Mouse (Mus musculus) thymus, postnatal 0 days (tissue): Measurements from ENCODE around the gene Pogk. TPM values are rescaled to one million over a fixed set of nuclear protein-coding genes. Genes with fewer than 3 reads are reported as not detected.

ENCODE experiments used
- DNase-seq: peaks from one replicate; pipeline ENCODE4 v3.0.0-alpha.2; 2015; ENCODE audit warnings: low spot score
- polyA plus RNA-seq: library from polyadenylated mRNA; unstranded; fragments of >200 nt; fragmentation: Nextera tagmentation; extraction: Ambion mirVana; gene quantifications from 2 replicates; pipeline ENCODE4 v1.2.1, GENCODE M21; 2015

Gene Pogk
- polyA plus RNA-seq, result 3.1 and 3.4 TPM in 2 replicates

DNA sequence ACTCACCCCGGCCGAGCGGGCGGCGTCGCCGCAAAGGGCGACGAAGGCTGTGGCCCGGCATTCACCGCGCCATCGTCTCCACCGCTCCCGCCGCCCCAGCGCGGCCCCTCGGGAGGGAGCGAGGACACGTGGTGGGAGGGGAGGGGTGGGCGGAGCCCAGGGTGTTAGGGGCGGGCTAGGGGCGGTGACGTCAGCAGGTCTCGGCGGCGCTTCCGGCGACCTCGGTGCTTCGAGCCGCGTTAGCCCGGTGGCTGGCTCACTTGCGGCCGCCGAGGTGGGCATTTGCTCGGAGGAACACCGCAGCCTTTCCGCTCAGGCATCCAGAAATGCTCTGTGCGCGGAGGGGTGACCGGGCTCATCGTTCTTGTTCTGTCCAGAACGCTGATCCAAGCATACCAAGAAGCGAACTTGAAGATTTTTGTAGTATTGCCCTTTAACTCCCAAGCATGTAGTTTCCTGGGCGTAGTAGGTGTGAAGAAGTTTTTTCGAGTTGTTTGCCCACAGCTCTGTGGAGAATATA is at the start of gene Pogk:
Gene Pogk, minus strand, starts transcription at position 163 of the 520 bp plus-strand sequence.
- DNase-seq, result peak; percentile 91

DNA sequence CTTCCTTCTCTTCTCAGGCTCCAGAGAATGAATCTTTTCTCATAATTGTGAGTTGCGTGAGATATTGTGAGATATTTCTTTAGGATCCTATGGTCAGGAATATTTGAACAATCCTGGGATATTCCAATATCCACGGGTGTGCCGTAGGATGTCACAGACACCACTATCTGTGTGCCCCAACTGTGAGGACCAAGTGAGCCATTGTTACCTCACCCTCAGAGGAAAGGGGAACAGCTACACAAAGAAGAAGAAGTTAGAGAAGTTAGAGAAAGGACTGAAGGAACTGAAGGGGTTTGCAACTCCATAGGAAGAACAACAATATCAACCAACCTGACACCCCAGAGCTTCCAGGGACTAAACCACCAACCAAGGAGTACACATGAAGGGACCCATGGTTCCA is 32.3 kb upstream of the Pogk start:
- DNase-seq, result no peak

DNA sequence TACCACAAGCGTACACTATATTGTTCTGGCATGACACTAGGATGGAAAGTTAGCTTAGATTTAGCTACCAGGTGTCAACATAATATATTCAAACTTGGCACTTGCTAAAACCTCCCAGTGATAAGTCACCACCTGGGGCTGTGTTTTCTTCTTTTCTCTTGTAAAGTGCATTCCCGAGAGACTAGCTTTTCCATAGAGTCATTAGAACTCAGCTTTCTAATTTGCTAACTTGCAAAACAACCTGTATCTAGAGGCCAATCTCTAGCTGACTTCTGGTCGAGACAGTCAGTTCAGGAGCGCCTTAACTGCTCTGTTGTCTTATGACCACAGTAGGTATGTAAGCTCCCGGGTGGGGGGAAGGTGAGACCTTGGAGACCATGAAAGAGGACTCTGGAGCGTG is 29.8 kb upstream of the Pogk start:
- no peak for DNase-seq

DNA sequence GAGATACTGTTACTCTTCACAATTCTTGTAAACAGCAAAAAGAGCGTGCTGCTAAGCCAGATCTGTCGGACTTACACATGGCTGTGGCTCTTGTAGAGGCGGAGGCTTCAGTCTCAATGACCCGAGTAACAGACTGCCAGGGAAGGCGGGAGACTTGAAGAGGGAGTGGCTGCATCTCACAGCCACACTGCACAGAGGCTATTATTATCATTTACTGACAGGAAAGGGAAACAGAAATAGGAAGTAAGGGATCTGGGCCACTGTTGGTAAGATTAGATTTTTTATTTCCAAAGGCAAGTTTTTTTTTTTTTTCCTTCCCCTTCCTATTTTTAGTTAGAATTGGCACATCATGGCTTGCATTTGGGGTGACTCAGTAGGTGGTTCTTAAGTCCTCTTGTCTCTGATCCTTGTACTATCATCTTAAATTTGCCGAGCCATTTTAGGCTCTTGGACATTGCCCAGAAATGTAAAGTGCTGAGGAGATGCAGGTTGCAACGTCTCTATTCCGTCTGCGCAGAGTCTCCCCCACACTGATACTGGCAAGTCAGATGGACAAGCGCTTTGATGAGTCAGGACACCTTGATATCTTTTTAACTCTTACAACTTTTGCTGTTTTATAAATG is 20.3 kb upstream of the Pogk start:
- DNase-seq, result no peak

DNA sequence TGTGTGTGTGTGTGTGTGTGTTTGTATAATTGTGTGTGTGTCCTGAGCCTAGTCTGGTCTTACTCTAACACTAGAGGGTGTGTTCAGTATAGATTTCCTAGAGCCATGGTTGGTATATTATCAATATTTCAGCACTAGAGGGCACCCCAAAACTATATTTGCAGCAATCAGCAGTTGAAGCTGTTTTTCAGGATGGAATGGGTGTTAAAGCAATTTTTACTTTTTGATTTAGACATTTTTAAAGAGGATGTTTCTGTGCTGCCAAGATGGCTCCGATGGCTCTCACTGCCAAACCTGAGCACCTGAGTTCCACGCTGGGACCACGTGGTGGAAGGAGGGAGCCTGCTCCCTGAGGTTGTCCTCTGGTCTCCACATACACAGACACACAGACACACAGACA is 19.4 kb upstream of the Pogk start:
- DNase-seq, result no peak

DNA sequence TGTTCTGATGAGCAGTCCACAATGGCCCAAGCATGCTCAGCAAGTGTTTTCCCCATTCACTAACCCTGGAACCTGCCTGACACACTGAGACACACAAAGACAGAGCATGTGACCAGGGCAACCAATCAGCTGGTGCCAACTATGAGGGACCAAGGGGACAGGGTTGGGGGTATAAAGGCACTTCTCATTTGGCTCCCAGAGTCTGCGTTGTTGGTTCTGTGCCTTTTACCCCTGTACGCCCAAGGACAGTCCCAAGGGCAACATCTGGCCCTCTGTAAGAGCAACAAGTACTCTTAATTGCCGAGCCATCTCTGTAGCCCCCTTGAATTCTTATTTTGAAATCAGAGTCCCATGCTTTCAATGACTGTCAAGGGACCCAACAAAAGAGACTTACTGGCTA is 2.6 kb upstream of the Pogk start:
- no peak for DNase-seq

DNA sequence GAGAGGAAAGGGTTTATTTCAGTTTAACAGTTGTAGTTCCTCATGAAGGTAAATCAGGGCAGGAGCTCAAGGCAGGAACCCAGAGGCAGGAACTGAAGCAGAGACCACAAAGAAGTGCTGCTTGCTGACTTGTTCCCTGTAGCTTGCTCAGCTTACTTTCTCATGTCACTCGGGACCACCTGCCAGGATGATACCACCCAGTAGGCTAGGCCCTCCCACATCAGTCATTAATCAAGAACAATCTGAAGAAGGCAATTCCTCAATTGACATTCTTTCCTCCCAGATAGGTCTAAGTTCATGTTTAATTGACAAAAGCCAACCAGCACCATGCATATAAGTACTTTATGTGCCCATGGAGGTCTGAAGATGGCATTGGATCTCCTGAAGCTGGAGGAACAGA is 1.9 kb upstream of the Pogk start:
- DNase-seq, result no peak

DNA sequence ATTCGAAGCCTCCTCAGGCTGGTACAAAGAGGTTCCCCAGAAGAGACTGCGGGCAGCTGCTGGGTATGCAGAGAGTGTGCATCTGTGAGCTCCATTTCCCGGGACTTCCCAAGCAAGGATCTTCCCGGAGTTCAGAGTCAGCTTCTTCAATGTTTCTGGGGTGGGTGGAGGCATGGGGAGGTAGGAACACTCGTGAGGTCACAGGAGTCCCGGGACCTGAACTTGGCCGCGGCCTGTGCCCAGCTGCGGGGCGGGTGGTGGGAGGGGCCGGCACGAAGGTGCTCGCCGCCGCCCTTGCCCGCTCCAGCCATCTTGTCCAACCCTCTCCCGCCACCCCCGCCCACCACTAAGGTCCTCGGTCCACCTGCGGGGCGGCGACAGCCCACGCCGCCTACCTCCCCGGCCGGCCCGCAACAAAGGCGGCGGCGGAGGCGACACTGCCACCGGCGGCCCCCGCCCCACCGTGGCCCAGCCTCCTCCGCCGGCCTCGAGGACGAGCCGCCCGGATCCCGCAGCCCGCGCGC is 424 bp downstream of the Pogk start:
- no peak for DNase-seq

DNA sequence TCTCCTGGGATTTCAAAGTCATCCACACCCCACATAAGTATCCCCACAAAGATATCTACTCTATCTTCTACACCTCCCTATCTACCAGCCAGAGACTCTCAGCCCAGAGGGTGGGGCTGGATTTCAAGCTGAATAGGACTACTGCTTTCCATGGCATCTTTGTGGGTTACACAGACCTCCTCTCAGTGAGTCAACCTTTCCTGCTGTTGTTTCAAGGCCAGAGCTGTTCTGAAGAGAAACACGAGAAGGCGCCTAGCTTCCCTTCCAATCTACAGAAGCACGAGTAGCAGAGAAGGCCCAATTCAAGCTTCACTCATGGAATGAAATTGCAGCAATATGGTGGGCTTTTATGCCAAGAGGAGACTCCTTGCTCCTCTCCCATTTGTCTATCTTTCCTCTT is 5.8 kb downstream of the Pogk start:
- DNase-seq, result no peak

DNA sequence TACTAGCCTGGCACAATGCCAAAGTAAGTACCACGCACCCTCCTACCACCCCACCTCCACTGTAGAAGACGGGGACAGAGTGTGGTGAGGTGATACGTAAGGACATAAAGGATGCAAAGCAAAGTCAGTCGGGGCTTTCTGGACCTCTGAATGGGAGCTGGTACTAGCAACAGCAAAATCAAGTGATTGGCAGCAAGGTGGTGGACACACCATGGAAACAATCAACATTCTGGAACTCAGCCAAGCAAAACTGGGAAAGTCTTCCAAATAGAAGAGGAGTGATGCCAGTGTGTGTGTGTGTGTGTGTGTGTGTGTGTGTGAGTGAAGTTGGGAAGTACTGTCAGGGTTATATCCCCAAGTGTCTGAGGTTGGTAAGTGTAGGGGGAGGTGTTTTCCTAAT is 7.7 kb downstream of the Pogk start:
- DNase-seq, result no peak

DNA sequence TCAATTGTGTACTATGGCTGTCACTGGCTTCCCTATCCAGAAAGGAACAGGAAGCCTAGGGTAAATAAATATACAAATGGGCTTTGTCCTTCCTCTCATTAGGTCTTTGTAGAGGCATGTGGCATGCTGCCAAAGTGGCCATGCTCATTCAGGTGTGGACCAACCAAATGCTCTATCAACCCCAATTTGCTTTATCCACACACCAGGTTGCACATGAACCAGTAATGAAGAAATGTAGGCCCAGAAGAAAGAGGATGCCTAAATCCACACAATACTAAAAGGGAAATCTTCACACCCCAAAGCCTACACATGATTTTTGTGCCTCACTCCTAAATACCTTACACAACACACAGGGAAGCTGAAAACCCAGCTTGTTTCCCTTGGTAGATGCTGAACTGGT is 8.2 kb downstream of the Pogk start:
- no peak for DNase-seq

DNA sequence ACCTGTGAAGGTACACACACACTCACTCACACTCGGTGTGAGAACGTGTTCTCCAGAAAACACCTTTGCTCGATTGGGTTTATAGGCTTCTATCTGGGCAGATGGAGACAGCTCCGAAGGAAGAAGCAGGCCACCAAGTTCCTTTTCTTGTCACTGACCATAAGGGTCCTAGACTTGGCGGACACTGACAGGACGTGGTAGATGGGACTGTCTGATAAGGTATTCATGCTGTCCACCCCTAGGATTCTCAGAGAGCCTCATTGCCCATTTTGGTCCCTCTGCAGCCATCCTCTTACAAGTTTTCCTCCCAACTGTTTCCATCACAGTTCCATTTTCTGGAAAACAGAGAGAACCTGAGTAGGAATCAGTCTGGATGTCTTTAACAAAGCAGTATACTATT is 13.3 kb downstream of the Pogk start:
- no peak for DNase-seq

DNA sequence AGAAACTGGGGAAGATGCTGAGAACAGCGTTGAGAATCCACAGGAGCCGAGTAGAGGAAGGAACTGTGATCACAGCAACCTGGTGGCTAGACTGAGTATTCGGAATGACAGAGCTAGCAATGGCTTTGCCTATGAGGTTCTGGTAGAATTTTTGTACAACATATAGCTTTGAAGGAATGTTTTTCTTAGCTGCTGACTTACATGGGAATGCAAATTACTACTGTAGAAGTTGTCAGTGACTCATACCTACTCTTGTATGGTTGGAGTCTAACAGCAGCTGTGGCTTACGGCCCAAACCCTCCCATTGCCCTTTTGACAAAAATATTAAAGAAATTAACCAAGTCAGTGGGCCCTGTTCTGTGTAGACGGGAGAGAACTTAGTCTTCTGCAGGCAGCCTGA is 14.0 kb downstream of the Pogk start:
- DNase-seq, result no peak

DNA sequence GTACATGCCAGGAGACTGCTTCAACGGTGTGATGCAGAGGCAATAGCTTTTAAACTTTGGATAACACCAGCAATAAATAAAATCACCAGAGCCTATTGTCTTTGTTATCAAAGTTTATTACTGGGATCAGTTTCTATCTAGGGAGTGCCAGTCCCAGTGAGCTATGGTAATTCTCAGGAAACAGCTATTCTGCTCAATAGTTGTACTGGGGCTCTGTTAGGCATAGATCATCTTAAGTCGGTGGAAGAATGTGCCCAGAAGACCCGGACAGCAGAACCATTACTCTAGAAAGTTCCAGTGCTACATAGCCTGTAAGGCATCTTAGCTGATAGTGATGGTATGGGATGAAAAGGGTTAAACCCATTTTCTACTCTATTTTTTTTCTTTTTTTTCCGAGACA is 14.9 kb downstream of the Pogk start:
- DNase-seq, result no peak

DNA sequence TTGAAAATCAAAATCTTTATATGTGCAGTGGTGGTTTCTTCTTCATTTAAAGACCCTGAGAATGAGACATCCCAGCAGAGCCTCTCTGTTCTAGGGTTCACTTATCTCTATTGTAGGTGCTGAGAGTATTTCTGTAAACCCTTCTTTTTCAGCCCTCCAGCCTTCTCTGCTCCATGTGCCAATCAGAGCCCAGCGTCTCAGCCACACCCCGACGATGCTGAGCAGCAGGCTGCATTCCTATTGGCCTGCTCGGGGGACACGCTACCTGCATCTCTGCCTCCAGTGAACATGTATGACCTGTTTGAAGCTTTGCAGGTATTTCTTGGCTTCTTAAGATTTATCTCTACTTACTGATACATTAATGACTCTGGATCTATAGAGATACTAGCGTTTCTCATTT is 18.0 kb downstream of the Pogk start:
- no peak for DNase-seq

DNA sequence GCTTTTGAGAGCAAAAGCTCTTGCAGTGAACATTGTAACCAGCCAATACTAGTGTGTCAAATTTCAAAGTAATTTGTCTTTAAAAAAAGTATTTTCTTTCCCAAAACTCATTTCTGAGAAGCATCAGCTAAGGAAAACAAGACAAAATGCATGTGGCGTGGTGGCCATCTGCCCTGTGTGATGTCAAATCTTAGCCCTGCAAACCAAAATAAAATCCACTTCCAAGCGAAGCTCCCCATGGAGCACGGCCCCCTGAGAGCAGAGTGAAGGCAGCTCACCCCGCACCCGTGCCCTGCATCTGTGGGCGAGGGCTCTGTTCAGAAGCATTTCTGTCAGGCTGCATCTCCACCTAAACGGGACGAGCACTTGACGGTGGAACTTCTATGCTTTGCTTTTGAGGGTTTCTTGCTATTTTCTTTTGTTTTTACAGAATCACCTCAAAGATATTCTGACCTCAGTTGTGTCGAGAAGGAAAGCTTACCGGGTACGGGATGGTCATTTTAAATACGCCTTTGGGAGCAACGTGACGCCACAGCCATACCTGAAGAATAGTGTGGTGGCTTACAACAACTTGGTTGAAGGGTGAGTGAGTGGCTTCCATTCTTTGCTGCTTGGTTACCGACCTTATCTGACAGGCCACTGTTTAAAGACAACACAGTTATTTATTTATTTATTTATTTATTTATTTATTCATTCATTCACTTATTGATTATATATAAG is 20.1 kb downstream of the Pogk start:
- no peak for DNase-seq

DNA sequence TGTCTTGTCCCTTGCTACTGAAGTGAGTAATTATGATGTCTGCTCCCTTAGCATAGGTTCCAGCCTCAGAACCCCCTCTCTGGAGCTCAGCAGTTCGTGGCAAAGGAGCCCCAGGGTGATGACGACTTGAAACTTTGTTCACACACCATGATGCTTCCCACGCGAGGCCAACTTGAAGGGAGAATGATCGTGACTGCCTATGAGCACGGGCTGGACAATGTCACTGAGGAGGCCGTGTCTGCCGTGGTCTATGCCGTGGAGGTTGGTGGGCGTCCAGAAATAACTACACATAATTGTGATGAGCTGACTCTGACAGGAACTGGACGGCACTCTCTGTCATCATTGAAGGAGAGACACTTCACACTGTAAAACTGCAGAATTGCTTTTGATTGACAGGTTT is 21.2 kb downstream of the Pogk start:
- DNase-seq, result no peak

DNA sequence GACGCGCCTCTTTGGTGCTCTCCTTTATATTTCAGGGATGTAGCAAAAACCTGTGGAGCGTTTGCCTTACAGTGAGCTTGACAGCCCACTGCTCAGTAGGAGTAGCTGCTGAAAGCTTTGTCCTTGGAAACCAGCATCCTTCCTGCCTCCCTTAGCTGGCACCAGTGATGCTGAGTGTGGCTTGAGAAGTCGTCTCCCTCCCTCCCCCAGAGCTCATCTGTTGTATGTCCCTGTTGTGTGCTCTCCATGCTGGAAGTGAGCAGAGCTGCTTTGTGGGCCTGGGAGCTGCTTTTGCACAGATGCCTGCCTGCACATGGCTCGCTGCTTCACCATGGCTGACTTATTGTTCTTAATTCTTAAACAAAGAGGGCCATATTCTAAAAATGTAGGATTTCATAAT is 24.2 kb downstream of the Pogk start:
- DNase-seq, result no peak

DNA sequence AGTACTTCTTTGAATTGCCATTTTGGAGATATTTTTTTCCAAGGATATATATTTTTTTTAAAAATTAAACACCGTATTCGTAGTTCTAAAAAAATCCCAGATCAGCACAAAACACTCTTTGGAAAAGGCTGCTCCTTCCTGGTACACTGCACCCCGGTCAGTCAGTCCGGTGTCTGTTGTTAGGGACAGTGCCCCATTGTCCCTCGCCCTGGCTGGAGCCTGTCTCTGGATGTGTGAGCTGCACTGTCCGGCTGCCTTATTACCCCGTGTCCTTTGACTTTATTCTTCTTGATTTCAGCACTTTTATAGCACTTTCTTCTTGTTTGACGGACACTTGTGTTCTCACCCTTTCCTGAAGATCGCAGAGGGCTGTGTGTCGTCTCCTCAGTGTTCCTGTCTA is 25.0 kb downstream of the Pogk start:
- no peak for DNase-seq

DNA sequence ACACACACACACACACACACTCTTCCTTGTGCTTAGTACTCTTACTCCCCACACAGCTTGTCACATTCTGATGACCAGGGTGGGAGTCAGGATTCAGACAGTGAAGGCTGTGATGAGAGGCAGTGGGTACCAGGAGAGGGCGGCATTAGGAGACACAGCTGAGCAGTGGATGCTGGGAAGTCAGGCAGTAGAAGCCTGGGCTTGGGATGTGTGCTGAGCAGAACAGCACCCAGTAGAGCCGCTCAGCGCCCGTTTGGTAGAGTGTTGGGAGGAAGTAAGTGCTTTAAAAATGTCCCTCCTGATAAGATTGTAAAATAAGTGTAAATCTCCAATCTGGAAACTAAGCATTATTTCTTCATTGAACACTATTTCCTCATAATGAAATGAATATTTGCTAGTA is 27.0 kb downstream of the Pogk start:
- DNase-seq, result no peak

DNA sequence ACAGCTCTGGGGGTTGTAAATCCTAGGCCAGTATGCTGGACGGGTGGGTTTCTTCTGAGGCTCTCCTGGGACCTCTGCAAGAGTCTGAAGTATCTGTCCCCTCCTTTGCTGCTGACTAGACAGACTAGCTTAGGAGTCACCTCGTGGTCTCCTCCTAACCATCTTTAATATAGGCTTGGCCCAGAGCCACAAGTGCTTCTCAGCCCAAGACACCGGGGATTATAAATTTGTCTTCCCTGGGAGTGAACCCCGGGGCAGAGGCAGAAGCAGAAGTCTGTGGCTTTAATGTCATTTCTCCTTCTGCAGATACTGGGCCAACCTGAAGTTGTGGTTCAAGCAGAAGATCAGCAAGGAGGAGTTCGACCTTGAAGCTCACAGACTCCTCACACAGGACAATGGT is 27.8 kb downstream of the Pogk start:
- no peak for DNase-seq

DNA sequence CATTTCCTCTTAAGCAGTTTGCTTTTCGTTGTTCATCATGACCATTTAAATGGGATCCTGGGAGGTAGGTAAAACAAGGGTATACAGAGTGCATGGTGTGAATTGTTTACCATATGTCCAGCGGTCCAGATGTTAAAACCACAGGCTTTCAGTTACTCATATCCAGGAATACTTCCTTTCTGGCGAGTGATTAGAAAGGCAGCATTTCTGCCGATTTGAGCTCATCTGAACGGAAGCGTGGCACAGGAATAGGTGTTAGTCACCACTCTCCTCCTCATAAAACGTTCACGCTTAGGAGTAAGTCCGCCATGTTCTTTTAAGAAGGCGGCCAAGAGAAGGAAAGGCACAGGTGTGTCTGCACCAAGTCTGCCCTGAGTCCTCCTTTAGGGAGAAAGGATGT is 28.3 kb downstream of the Pogk start:
- DNase-seq, result no peak

DNA sequence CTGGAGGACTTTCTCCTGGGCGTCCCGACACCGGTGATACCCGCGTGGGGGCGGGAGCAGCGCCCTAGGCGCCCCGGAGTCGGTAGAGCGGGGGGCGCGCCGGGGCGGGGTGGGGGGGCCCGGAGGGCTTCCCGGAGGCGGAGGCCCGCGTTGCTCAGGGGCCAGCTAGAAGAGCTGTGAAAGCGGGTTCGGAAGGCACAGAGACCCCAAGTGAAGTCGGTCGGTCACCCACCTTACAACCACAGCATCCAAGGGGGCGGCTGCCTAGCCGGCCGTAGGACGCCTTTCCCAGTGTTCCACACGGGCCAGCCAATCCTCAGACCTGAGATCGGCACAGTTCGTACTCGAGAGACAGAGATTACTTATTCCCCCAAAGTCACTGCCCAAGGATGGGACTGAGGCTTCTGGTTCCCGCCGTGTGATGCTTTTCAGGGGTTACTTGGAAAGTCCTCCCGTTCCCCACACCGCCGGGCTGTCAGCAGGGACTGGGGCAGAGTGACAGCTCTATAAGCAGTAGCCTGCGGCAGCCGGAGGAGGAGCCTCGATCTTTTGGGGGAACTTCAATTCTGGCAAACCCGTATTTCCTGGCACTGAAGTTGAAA is 29.9 kb downstream of the Pogk start:
- peak; percentile 81 for DNase-seq
